ENCODE assay signal across 7 mouse cellular contexts in genomic region chr12:105483503-105483902, GRCm38 (mm10). TPM values are rescaled to one million over a fixed set of nuclear protein-coding genes. Genes with fewer than 3 reads are reported as not detected.
DNase-seq lines count a peak whose midpoint lies in the region; TF ChIP-seq lines count a peak whose summit lies in the region.

No protein-coding gene starts in this region.

- intact Hi-C loops in left cerebral cortex, adult 2 months (cut with DNase I), result loop anchor here (2.0 kb wide), 1 partner anchor 49 kb away; no protein-coding TSS in a partner anchor
- intact Hi-C loops in left cerebral cortex, postnatal 4 days (cut with DNase I), result no loop called here

- peak; percentile 74 for TF ChIP-seq CTCF in left cerebral cortex, adult 2 months (IDR thresholded peaks at IDR 0.05)

- no peak overlapping the region for H3K4me3 ChIP-seq in left cerebral cortex, adult 2 months

- no peak overlapping the region for H3K27ac ChIP-seq in left cerebral cortex, adult 2 months

- DNase-seq in left cerebral cortex, adult 2 months (ENCODE audit: extremely low spot score in 1 of 2, low spot score in 2 of 2), result no peak
- no peak for DNase-seq in left cerebral cortex, postnatal 4 days
- peak; percentile 66 for DNase-seq in brain, adult 2 months (ENCODE audit: low read depth, low spot score)
- peak; percentile 48 for DNase-seq in forelimb bud, embryonic 11.5 days (ENCODE audit: low read depth, low spot score)
- DNase-seq in mesoderm, embryonic 11.5 days (ENCODE audit: low read depth, low spot score), result peak; percentile 52
- DNase-seq in adrenal gland, adult 8-10 months, result no peak
- no peak for DNase-seq in frontal cortex, postnatal 25 days (ENCODE audit: low spot score in 2 of 2)

RNA-seq across cellular contexts. Expression of gene D430019H16Rik, which starts 29.8 kb away (rescaled TPM):
- total RNA-seq in left cerebral cortex, adult 2 months (2021), result 10 to 100 TPM; 81.5 to 88.0 TPM
- total RNA-seq in left cerebral cortex, postnatal 4 days (2021), result 100 to 1,000 TPM; 210 to 211 TPM
- 10 to 100 TPM in 2 of 4 experiments, 1 to 10 TPM in 2; 5.9 to 15.8 (median 9.5) TPM for total RNA-seq in adrenal gland, adult 8-10 months (2022)

Comparison
In these comparisons a context has a peak if more than half of its experiments do, and no peak if none do; other contexts are left out.
1. DNase-seq: peak in brain, adult 2 months (single experiment), forelimb bud, embryonic 11.5 days (single experiment) and mesoderm, embryonic 11.5 days (single experiment); none in left cerebral cortex, adult 2 months (0 of 2), left cerebral cortex, postnatal 4 days (single experiment), adrenal gland, adult 8-10 months (single experiment) and frontal cortex, postnatal 25 days (0 of 2).
2. RNA of gene D430019H16Rik, which starts 29.8 kb away (total RNA-seq): 210 to 211 TPM in left cerebral cortex, postnatal 4 days and 81.5 to 88.0 TPM in left cerebral cortex, adult 2 months; 5.9 to 15.8 TPM in adrenal gland, adult 8-10 months; every median in the first group is over 4 times any median in the second.